Mouse (Mus musculus) B cell, adult (primary cell): Measurements from ENCODE around the gene Pes1. TPM values are rescaled to one million over a fixed set of nuclear protein-coding genes. Genes with fewer than 3 reads are reported as not detected.

ENCODE experiments used
- total RNA-seq: library from RNA; stranded (reverse); gene quantifications from 4 replicates; pipeline ENCODE4 v1.2.4, GENCODE M21; 2023; ENCODE audit not compliant: inconsistent age

The Pes1 gene
- total RNA-seq: 84.1 to 95.1 TPM (median 92.3 TPM) in 4 replicates

GRCm38 (mm10) chr11:3963610-3964415 lies at the start of gene Pes1:
Gene Pes1 (plus strand): TSS chr11:3963975.

DNA sequence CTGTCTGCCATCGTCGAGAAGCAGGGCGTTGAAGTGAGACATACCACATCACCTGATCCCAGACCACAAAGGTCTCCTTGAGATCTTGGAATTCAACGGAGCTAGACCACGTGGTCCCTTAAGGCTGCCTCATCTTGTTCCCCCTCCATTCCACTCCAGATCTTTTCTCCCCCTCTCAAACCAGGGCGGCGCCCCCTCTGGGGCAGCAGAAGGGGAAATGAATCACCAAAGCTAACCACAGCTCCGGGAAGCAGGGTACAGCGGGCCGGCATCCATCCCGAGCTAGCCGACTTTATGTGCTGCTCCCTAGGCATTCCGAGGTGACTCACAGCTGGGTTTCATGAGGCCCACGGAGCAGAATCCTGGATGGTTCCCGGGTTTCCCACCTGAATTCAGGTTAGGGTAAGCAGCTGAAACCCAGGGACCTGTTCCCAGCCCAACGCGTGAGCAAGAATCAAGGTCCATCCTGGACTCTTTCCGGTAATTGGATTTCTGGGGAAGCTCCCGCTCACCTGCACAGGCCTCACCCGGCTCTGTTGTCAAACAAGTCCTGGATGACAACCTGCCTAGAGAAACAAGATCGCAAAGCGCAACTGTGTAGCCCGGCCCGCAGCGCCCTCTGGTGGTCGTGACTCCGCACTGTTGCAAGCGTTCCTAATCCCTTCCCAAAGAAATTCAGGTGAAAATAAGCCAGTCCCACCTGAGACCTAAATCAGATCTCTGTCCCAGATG lies 49.5 kb upstream of the Pes1 start, which contains the start of gene Slc35e4:
Gene Slc35e4 (minus strand): TSS at position 556 of the 732 bp plus-strand sequence.

GRCm38 (mm10) chr11:3931511-3932211 lies 32.1 kb upstream of the Pes1 start, which contains the start of gene Tcn2:
Gene Tcn2 (minus strand): TSS chr11:3932159.

DNA sequence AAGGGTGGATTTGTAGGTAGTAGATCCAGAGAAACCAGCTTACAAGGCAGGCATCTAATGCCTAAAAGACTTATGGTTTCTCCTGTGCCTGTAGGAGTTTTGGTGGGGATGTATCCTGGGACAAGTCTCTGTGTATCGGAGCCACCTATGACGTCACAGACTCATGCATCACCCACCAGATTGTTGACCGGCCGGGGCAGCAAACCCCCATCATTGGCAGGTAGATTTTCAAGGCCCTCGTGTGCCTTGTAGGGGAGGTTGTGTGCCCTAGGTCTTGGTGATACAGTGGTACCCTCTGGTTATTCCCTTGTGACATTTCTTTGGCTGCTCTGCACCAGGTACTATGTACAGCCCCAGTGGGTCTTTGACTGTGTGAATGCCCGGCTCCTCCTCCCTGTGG lies 12.9 kb downstream of the Pes1 start, which contains the start of gene 4930556J24Rik:
Gene 4930556J24Rik (minus strand): TSS at position 101 of the 400 bp plus-strand sequence.

DNA sequence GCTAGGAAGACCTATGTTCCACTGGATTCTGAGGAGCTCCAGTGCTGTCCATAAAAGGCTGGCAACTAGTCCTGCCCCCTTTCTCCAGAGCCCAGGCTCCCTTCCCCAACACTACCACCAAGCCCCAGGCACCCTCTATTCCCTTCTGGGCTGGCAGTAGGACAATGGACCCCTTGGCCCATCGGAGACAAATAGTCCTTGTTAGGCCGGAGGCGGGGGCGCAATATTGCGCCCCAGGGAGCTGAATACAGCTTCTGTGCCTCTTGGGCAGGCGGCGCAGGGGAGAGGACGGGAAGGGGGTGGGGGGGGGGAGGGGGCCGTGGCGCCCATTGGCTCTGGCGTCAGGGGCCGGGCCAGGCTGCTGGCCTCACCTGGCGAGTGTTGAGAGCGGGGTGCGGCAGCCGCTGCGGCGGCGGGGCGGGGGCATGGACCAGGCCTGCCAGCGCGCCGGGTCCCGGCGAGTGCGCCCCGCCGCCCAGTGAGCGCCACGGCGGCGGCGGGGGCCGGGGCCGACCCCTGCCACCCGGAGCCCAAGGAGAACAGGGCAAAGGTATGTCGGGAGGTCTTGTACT lies 19.6 kb downstream of the Pes1 start, which contains the start of gene Gal3st1:
Gene Gal3st1 (plus strand): TSS at position 346 of the 572 bp plus-strand sequence.

Other genes with a start within 250 kb of the Pes1 start
- gene Osbp2, start 100.1 kb upstream of the Pes1 start, total RNA-seq: not detected in 4 replicates
- gene 4921536K21Rik, start 68.9 kb upstream of the Pes1 start, total RNA-seq: 0.84 to 1.5 TPM (median 0.98 TPM) in 4 replicates
- gene Dusp18, start 68.7 kb upstream of the Pes1 start, total RNA-seq: 21.1 to 25.3 TPM (median 23.7 TPM) in 4 replicates
- 7.0 to 8.9 TPM (median 7.8 TPM) in 4 replicates for gene Slc35e4, start 49.3 kb upstream of the Pes1 start, total RNA-seq
- 24.6 to 26.8 TPM (median 26.2 TPM) in 4 replicates for gene Tcn2, start 31.8 kb upstream of the Pes1 start, total RNA-seq
- gene 4930556J24Rik, start 12.8 kb downstream of the Pes1 start, total RNA-seq: not detected in 4 replicates
- gene Gal3st1, start 19.7 kb downstream of the Pes1 start, total RNA-seq: 0.29 to 0.36 TPM in 2 of 4 replicates, not detected in the others
- not detected in 4 replicates for gene Sec14l4, start 67.5 kb downstream of the Pes1 start, total RNA-seq
- gene Sec14l3, start 100.9 kb downstream of the Pes1 start, total RNA-seq: not detected in 4 replicates
- 0.38 to 1.8 TPM (median 1.3 TPM) in 4 replicates for gene Mtfp1, start 131.5 kb downstream of the Pes1 start, total RNA-seq
- 0.81 to 1.3 TPM in 2 of 4 replicates, not detected in the others for gene Sec14l2, start 159.4 kb downstream of the Pes1 start, total RNA-seq
- 29.9 to 40.8 TPM (median 34.4 TPM) in 4 replicates for gene Rnf215, start 171.2 kb downstream of the Pes1 start, total RNA-seq
- gene Ccdc157, start 196.3 kb downstream of the Pes1 start, total RNA-seq: 7.6 to 12.7 TPM (median 9.2 TPM) in 4 replicates
- 55.7 to 69.9 TPM (median 65.6 TPM) in 4 replicates for gene Sf3a1, start 196.4 kb downstream of the Pes1 start, total RNA-seq
- 44.2 to 53.3 TPM (median 48.1 TPM) in 4 replicates for gene Tbc1d10a, start 222.8 kb downstream of the Pes1 start, total RNA-seq